Mouse (Mus musculus): ENCODE measurements around the gene Csmd2. TPM values are rescaled to one million over a fixed set of nuclear protein-coding genes. Genes with fewer than 3 reads are reported as not detected.

The Csmd2 gene
- polyA plus RNA-seq, 1 experiment from 2014 or later: 0.05 TPM

DNA sequence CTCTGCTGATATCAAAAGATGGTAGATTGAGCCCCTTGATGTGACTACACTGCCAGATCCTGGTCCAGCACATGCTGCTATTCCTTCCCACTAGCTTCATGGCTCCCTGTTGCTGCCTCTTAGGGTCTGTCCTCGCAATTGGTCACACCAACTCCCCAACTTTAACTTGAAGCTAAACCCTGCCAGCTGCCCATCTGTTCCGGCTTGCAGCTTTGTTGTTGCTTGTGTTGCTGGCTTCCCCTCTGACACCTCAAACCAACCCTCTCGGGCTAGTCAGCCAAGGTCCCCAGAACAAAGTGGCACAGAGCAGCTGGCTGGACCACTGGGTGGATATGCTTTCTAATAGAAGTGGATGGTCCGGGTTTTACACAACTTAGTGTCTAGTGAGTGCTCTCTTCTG, 339.1 kb downstream of the Csmd2 start:
- no peak for ATAC-seq
- Histone ChIP-seq H3K9me3 (ENCODE audit: control insufficient read depth) (no peaks in the 10 kb centered on the region), H3K27me3 (replicated peaks; ENCODE audit: control insufficient read depth, insufficient read depth, low read length) (no peaks in the 10 kb centered on the region), H3K36me3 (ENCODE audit: control insufficient read depth, insufficient read depth) (no peaks in the 10 kb centered on the region), H3K27ac (ENCODE audit: low read depth, low read length) (no peak overlapping the region), H3K4me3 (ENCODE audit: low read depth, low read length) (no peak overlapping the region), H3K4me1 (replicated peaks; ENCODE audit: control insufficient read depth, insufficient read depth, low read length) (no peaks in the 10 kb centered on the region), H3K4me2 (replicated peaks; ENCODE audit: low read depth) (no peak overlapping the region), H3K9ac (ENCODE audit: low read depth, low read length) (no peak overlapping the region)
- TF ChIP-seq CTCF (IDR thresholded peaks at IDR 0.05; ENCODE audit: low read depth): no peak
- WGBS: 76% methylated on average over 4 of the region's 4 CpGs

DNA sequence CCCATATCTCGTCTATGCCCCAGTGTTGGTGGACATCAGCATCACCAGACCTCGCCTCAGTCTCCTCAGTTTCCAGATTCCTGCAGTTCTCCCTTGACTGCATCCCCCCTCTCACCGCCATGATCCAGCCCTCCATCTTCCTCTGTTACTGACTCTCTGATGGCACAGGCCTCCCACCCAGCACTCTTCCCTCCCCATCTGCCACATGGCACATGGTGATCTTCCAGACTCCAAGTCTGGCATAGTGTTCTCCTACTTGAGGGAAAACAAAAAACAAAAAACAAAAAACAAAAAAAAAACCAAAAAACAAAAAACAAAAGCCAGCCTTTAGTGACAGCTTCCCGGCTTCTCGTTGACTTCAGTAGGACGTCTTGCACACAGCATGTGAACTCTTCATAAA, 339.8 kb downstream of the Csmd2 start:
- no peak for ATAC-seq

DNA sequence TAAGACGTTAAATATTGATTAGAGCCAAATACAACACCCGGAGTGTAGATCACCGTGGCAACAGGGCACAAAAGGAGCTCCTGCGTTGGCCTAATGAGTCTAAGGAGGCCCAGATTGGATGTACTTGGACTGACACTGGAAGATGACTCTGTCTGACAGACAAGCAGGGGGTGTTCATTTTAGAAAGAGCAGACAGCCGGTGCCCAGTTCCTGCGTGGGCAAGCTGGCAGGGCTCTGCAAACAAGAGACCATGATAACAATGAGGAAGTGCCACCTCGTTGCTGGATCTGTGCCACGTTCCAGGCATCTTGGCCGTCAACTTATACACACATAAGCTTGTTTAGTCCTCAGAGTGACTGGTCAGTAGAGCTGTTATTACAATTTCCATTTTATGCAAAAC, 342.9 kb downstream of the Csmd2 start:
- no peak overlapping the region for H3K4me3 ChIP-seq (ENCODE audit: low read depth, low read length)
- no peak for ATAC-seq
- 51% methylated on average over 9 of the region's 9 CpGs for WGBS
- H3K27me3 ChIP-seq (replicated peaks; ENCODE audit: control insufficient read depth, insufficient read depth, low read length): no peaks in the 10 kb centered on the region
- no peak overlapping the region for H3K9ac ChIP-seq (ENCODE audit: low read depth, low read length)
- H3K27ac ChIP-seq (ENCODE audit: low read depth, low read length): no peak overlapping the region
- H3K4me2 ChIP-seq (replicated peaks; ENCODE audit: low read depth): no peak overlapping the region
- TF ChIP-seq CTCF (IDR thresholded peaks at IDR 0.05; ENCODE audit: low read depth): no peak
- H3K4me1 ChIP-seq (replicated peaks; ENCODE audit: control insufficient read depth, insufficient read depth, low read length): no peaks in the 10 kb centered on the region
- H3K9me3 ChIP-seq (ENCODE audit: control insufficient read depth): no peaks in the 10 kb centered on the region
- H3K36me3 ChIP-seq (ENCODE audit: control insufficient read depth, insufficient read depth): no peaks in the 10 kb centered on the region

More for the DNA sequence above, 339.8 kb downstream of the Csmd2 start:
- Histone ChIP-seq H3K4me2 (replicated peaks; ENCODE audit: low read depth) (no peak overlapping the region), H3K9me3 (ENCODE audit: control insufficient read depth) (no peaks in the 10 kb centered on the region), H3K4me1 (replicated peaks; ENCODE audit: control insufficient read depth, insufficient read depth, low read length) (no peaks in the 10 kb centered on the region), H3K27me3 (replicated peaks; ENCODE audit: control insufficient read depth, insufficient read depth, low read length) (no peaks in the 10 kb centered on the region), H3K36me3 (ENCODE audit: control insufficient read depth, insufficient read depth) (no peaks in the 10 kb centered on the region), H3K4me3 (ENCODE audit: low read depth, low read length) (no peak overlapping the region), H3K27ac (ENCODE audit: low read depth, low read length) (no peak overlapping the region), H3K9ac (ENCODE audit: low read depth, low read length) (no peak overlapping the region)
- no peak for TF ChIP-seq CTCF (IDR thresholded peaks at IDR 0.05; ENCODE audit: low read depth)
- WGBS: 79% methylated on average over 6 of the region's 6 CpGs

DNA sequence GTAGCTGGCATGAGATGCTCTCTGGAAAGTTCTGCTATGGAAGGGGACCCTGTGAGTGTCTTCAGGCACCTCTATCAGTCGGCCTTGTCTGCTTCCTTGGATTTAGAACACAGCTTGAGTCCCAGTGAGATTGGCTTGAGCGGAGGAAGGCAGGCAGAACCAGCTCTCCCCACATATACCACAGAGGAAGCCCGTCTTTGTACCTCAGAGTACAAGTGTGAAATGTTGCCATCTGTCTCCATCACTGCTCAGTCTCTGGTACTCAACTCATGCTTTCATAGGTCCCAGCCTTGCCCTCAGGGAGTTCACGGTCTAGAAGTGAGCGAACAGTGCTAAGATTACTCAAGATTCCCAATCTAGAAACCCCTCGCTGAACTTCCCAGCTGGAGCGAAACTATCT, 352.8 kb downstream of the Csmd2 start:
- no peak overlapping the region for H3K9ac ChIP-seq (ENCODE audit: low read depth, low read length)
- H3K9me3 ChIP-seq (ENCODE audit: control insufficient read depth): no peaks in the 10 kb centered on the region
- H3K4me1 ChIP-seq (replicated peaks; ENCODE audit: control insufficient read depth, insufficient read depth, low read length): no peaks in the 10 kb centered on the region
- 88% methylated on average over 7 of the region's 7 CpGs for WGBS
- no peak overlapping the region for H3K4me3 ChIP-seq (ENCODE audit: low read depth, low read length)
- TF ChIP-seq CTCF (IDR thresholded peaks at IDR 0.05; ENCODE audit: low read depth): no peak
- H3K36me3 ChIP-seq (ENCODE audit: control insufficient read depth, insufficient read depth): no peaks in the 10 kb centered on the region
- H3K27me3 ChIP-seq (replicated peaks; ENCODE audit: control insufficient read depth, insufficient read depth, low read length): no peaks in the 10 kb centered on the region
- ATAC-seq: no peak
- H3K4me2 ChIP-seq (replicated peaks; ENCODE audit: low read depth): no peak overlapping the region
- no peak overlapping the region for H3K27ac ChIP-seq (ENCODE audit: low read depth, low read length)

DNA sequence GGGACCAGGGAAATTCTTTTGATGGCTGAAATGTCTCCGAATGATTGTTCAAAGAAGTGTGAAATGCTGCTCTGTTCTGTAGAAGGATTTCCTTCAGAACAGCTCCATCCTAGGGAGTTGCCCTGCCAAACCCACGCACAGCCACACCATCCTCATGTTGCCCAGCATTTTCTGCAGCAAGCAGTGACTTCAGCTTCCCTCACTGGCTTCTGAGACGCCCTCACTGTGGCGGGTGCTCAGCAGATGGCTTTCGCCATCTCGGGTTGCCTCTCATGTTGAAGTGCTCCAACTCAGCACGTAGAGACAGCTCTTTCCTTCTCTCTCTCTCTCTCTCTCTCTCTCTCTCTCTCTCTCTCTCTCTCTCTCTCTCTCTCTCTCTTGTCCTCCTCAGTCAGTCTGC, 353.7 kb downstream of the Csmd2 start:
- 58% methylated on average over 7 of the region's 7 CpGs for WGBS
- H3K4me2 ChIP-seq (replicated peaks; ENCODE audit: low read depth): no peak overlapping the region
- no peak overlapping the region for H3K27ac ChIP-seq (ENCODE audit: low read depth, low read length)
- H3K36me3 ChIP-seq (ENCODE audit: control insufficient read depth, insufficient read depth): no peaks in the 10 kb centered on the region
- TF ChIP-seq CTCF (IDR thresholded peaks at IDR 0.05; ENCODE audit: low read depth): no peak
- no peaks in the 10 kb centered on the region for H3K27me3 ChIP-seq (replicated peaks; ENCODE audit: control insufficient read depth, insufficient read depth, low read length)
- H3K9ac ChIP-seq (ENCODE audit: low read depth, low read length): no peak overlapping the region
- H3K4me3 ChIP-seq (ENCODE audit: low read depth, low read length): no peak overlapping the region
- no peak for ATAC-seq
- H3K9me3 ChIP-seq (ENCODE audit: control insufficient read depth): no peaks in the 10 kb centered on the region
- no peaks in the 10 kb centered on the region for H3K4me1 ChIP-seq (replicated peaks; ENCODE audit: control insufficient read depth, insufficient read depth, low read length)

DNA sequence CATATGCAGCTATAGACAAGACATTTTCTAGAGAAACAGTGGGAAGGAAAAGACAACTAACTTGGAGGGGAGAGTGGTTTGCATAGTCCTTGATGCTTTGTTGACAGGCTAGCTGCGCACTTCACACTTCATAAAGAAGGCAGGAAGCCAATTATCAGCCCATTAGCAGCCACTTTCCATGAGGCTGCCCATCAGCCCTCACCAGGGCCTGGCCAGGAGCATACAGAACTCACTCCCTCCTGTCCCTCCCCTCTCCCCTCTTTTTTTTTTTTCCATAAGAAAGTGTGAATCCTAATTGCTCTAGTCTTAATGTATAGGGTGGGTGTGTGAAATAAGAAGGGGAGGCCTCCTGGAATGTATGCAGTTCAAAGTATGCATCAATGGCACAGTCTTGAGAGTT, 354.6 kb downstream of the Csmd2 start:
- Histone ChIP-seq H3K4me3 (ENCODE audit: low read depth, low read length) (no peak overlapping the region), H3K27me3 (replicated peaks; ENCODE audit: control insufficient read depth, insufficient read depth, low read length) (no peaks in the 10 kb centered on the region), H3K9me3 (ENCODE audit: control insufficient read depth) (no peaks in the 10 kb centered on the region), H3K27ac (ENCODE audit: low read depth, low read length) (no peak overlapping the region), H3K36me3 (ENCODE audit: control insufficient read depth, insufficient read depth) (no peaks in the 10 kb centered on the region), H3K9ac (ENCODE audit: low read depth, low read length) (no peak overlapping the region), H3K4me2 (replicated peaks; ENCODE audit: low read depth) (no peak overlapping the region), H3K4me1 (replicated peaks; ENCODE audit: control insufficient read depth, insufficient read depth, low read length) (no peaks in the 10 kb centered on the region)
- 59% methylated on average over 1 of the region's 1 CpGs for WGBS
- no peak for ATAC-seq
- TF ChIP-seq CTCF (IDR thresholded peaks at IDR 0.05; ENCODE audit: low read depth): no peak

DNA sequence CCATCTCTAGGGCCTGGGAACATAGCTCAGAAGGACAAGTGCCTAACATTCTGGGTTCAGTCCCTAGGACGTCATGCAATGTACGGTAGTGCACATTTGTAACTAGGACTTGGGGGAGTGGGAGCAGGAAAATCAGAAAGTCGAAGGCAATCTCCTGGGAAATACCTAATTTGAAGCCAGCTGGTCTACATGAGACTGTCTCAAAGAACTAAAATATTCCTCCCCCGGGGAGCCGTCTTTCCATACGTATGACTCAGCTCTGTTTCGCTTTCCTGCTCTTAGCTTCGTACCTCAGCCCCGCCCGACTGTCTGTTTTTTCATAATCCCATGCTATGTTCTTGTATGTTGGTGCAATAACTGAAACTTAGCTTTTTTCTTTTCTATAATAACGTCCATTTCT, 371.1 kb downstream of the Csmd2 start:
- Histone ChIP-seq H3K9ac (ENCODE audit: low read depth, low read length) (no peak overlapping the region), H3K36me3 (ENCODE audit: control insufficient read depth, insufficient read depth) (no peaks in the 10 kb centered on the region), H3K4me3 (ENCODE audit: low read depth, low read length) (no peak overlapping the region), H3K27ac (ENCODE audit: low read depth, low read length) (no peak overlapping the region), H3K4me2 (replicated peaks; ENCODE audit: low read depth) (no peak overlapping the region), H3K27me3 (replicated peaks; ENCODE audit: control insufficient read depth, insufficient read depth, low read length) (no peaks in the 10 kb centered on the region), H3K4me1 (replicated peaks; ENCODE audit: control insufficient read depth, insufficient read depth, low read length) (no peaks in the 10 kb centered on the region), H3K9me3 (ENCODE audit: control insufficient read depth) (no peaks in the 10 kb centered on the region)
- ATAC-seq: no peak
- TF ChIP-seq CTCF (IDR thresholded peaks at IDR 0.05; ENCODE audit: low read depth): no peak
- WGBS: 85% methylated on average over 11 of the region's 11 CpGs

Data from intestine, postnatal 0 days (tissue).